Mouse (Mus musculus) erythroblast, embryonic 14.5 days (primary cell): ENCODE results near the gene Zbtb18.

Source experiments
- GATA1 ChIP-seq: IDR thresholded peaks from 2 replicates; pipeline ENCODE4 v1.6.1; 2012; ENCODE audit warnings: low read length, inconsistent platforms, mixed read lengths
- TAL1 ChIP-seq: IDR thresholded peaks from 3 replicates; pipeline ENCODE4 v1.6.1; 2012; ENCODE audit warnings: low read length, inconsistent platforms, mixed read lengths

- TF ChIP-seq GATA1 (no peak), TAL1 (no peak)
These were observed 4.9 kb downstream of the Zbtb18 start for GRCm38 (mm10) chr1:177447086-177447485.
